Mouse (Mus musculus) lung, postnatal 14 days (tissue): Measurements from ENCODE around the gene Stat3.

ENCODE experiments used
- DNase-seq: peaks from one replicate; pipeline ENCODE4 v3.0.0; 2021

Gene Stat3

GRCm38 (mm10) chr11:100918007-100918406 is 21.3 kb downstream of the Stat3 start:
- DNase-seq = no peak

- DNase-seq = no peak
Observed at GRCm38 (mm10) chr11:100916432-100916971, 22.8 kb downstream of the Stat3 start.

- no peak for DNase-seq
Observed at GRCm38 (mm10) chr11:100915063-100915462, 24.3 kb downstream of the Stat3 start.

GRCm38 (mm10) chr11:100914415-100914814 is 24.9 kb downstream of the Stat3 start:
- no peak for DNase-seq

GRCm38 (mm10) chr11:100912401-100913155 is 26.8 kb downstream of the Stat3 start:
- DNase-seq = no peak

- no peak for DNase-seq
Observed at GRCm38 (mm10) chr11:100908567-100908966, 30.8 kb downstream of the Stat3 start.

- no peak for DNase-seq
Observed at GRCm38 (mm10) chr11:100908112-100908511, 31.2 kb downstream of the Stat3 start.

- DNase-seq = no peak
Observed at GRCm38 (mm10) chr11:100906885-100907284, 32.5 kb downstream of the Stat3 start.

GRCm38 (mm10) chr11:100905929-100906328 is 33.4 kb downstream of the Stat3 start:
- no peak for DNase-seq

- DNase-seq = no peak
Observed at GRCm38 (mm10) chr11:100904580-100905351, 34.6 kb downstream of the Stat3 start.

- DNase-seq = no peak
Observed at GRCm38 (mm10) chr11:100898441-100899199, 40.7 kb downstream of the Stat3 start.

- DNase-seq = no peak
Observed at GRCm38 (mm10) chr11:100897294-100898231, 41.8 kb downstream of the Stat3 start.

- no peak for DNase-seq
Observed at GRCm38 (mm10) chr11:100896078-100896477, 43.3 kb downstream of the Stat3 start.

- DNase-seq = no peak
Observed at GRCm38 (mm10) chr11:100894146-100894918, 45.0 kb downstream of the Stat3 start.

- peak; percentile 94 for DNase-seq
Observed at GRCm38 (mm10) chr11:100893482-100893881, 45.9 kb downstream of the Stat3 start.

- DNase-seq = no peak
Observed at GRCm38 (mm10) chr11:100892435-100892834, 46.9 kb downstream of the Stat3 start.

- DNase-seq = no peak
Observed at GRCm38 (mm10) chr11:100891256-100892123, 47.9 kb downstream of the Stat3 start.

- peak; percentile 54 for DNase-seq
Observed at GRCm38 (mm10) chr11:100890481-100890880, 48.9 kb downstream of the Stat3 start.

GRCm38 (mm10) chr11:100888348-100888820 is 51.0 kb downstream of the Stat3 start:
- DNase-seq = no peak

- DNase-seq = no peak
Observed at GRCm38 (mm10) chr11:100887764-100888163, 51.6 kb downstream of the Stat3 start.
